Mouse (Mus musculus) ovary, postnatal 14 days (tissue): ENCODE results near the gene Tmem11.

Source experiments
- DNase-seq: peaks from one replicate; pipeline ENCODE4 v3.0.0; 2022; ENCODE audit warnings: low spot score

The Tmem11 gene

GRCm38 (mm10) chr11:60827241-60827945 is 51.7 kb downstream of the Tmem11 start:
- DNase-seq, result no peak

GRCm38 (mm10) chr11:60826700-60827099 is 52.4 kb downstream of the Tmem11 start:
- no peak for DNase-seq

GRCm38 (mm10) chr11:60825191-60825590 is 53.9 kb downstream of the Tmem11 start:
- DNase-seq, result no peak

DNA sequence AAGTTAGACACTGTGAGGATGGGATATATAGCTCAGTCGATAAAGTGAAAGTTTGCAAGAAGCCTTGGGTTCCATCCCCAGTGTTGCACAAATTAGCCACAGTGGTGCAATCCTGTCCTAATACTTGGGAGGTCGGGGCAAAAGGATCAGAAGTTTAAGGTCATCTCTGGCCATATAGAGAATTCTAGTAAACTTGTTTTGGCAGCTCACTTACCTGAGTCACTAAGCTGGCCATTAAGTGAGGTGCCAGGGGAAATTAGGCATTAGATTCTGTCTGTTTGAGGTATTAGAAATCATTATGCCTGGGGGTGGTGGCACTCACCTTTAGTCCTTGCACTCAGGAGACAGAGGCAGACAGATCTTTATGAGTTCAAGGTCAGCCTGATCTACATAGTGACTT is 55.3 kb downstream of the Tmem11 start:
- no peak for DNase-seq

GRCm38 (mm10) chr11:60816398-60816797 is 62.7 kb downstream of the Tmem11 start:
- DNase-seq, result no peak
